Comparison of ENCODE assay signal across 16 mouse cellular contexts in genomic region chr14:80536044-80536745, GRCm38 (mm10).
DNase-seq lines count a peak whose midpoint lies in the region; ATAC-seq and TF ChIP-seq lines count a peak whose summit lies in the region.
"Had no signal": no experiment of that assay in that cellular context is flagged by ENCODE, and none has a peak within 500 bp of the region (broad histone marks: within the 10 kb centered on the region; RNA-seq: fewer than 3 reads in every experiment).

No protein-coding gene starts in this region.

- H3K9ac ChIP-seq in forebrain, embryonic 11.5 days (ENCODE audit: low read length) = no peak overlapping the region
- no peak overlapping the region for H3K9ac ChIP-seq in forebrain, embryonic 16.5 days (replicated peaks; ENCODE audit: low read depth, low read length)
- H3K9ac ChIP-seq in embryonic facial prominence, embryonic 13.5 days = no peak overlapping the region
- H3K9ac ChIP-seq in limb, embryonic 13.5 days = no peak overlapping the region
- H3K9ac ChIP-seq: liver, embryonic 12.5 days had no signal

- no peak overlapping the region for H3K27ac ChIP-seq in forebrain, embryonic 11.5 days (ENCODE audit: low read depth, low read length)
- H3K27ac ChIP-seq in forebrain, embryonic 16.5 days (ENCODE audit: low read length) = no peak overlapping the region
- H3K27ac ChIP-seq in layer of hippocampus, adult 2 months = no peak overlapping the region
- no peak overlapping the region; the same call in 1 of the 2 replicates for H3K27ac ChIP-seq in embryonic facial prominence, embryonic 13.5 days
- no peak overlapping the region for H3K27ac ChIP-seq in limb, embryonic 13.5 days
- H3K27ac ChIP-seq: left cerebral cortex, adult 2 months; liver, embryonic 12.5 days had no signal

- peak; percentile 50 for DNase-seq in forebrain, embryonic 11.5 days (ENCODE audit: low spot score)
- peak in 1 of 2 experiments; percentile 3 for DNase-seq in layer of hippocampus, adult 2 months (ENCODE audit: low spot score in 2 of 2)
- no peak for DNase-seq in layer of hippocampus, postnatal 36 days
- DNase-seq in gastrocnemius, postnatal 25 days = no peak
- DNase-seq: gastrocnemius, postnatal 10 days; heart, postnatal 4 days; lung, postnatal 14 days; right cerebral cortex, postnatal 4 days; thymus, postnatal 4 days had no signal

- H3K9me3 ChIP-seq in forebrain, embryonic 11.5 days (ENCODE audit: control insufficient read depth, low read length) = no peaks in the 10 kb centered on the region
- no peaks in the 10 kb centered on the region for H3K9me3 ChIP-seq in forebrain, embryonic 16.5 days (ENCODE audit: control insufficient read depth, low read length)
- no peaks in the 10 kb centered on the region for H3K9me3 ChIP-seq in embryonic facial prominence, embryonic 13.5 days
- no peaks in the 10 kb centered on the region for H3K9me3 ChIP-seq in limb, embryonic 13.5 days
- H3K9me3 ChIP-seq: liver, embryonic 12.5 days had no signal

- H3K4me3 ChIP-seq in forebrain, embryonic 11.5 days (ENCODE audit: low read depth, low read length) = no peak overlapping the region
- no peak overlapping the region for H3K4me3 ChIP-seq in forebrain, embryonic 16.5 days (replicated peaks; ENCODE audit: low read length)
- peak overlapping the region; percentile 3; the same call in 1 of the 2 replicates for H3K4me3 ChIP-seq in layer of hippocampus, adult 2 months
- no peak overlapping the region for H3K4me3 ChIP-seq in embryonic facial prominence, embryonic 13.5 days
- H3K4me3 ChIP-seq in limb, embryonic 13.5 days = no peak overlapping the region
- H3K4me3 ChIP-seq: left cerebral cortex, adult 2 months; liver, embryonic 12.5 days; myocyte had no signal

- WGBS in forebrain, embryonic 11.5 days = 26% methylated on average over 7 of the region's 7 CpGs
- WGBS in forebrain, embryonic 16.5 days = 15% methylated on average over 7 of the region's 7 CpGs
- 28% methylated on average over 7 of the region's 7 CpGs for WGBS in embryonic facial prominence, embryonic 13.5 days
- 36% methylated on average over 7 of the region's 7 CpGs for WGBS in limb, embryonic 13.5 days

- H3K36me3 ChIP-seq in forebrain, embryonic 11.5 days (ENCODE audit: control insufficient read depth, insufficient read depth, low read length) = no peaks in the 10 kb centered on the region
- no peaks in the 10 kb centered on the region for H3K36me3 ChIP-seq in forebrain, embryonic 16.5 days (ENCODE audit: control insufficient read depth, insufficient read depth)
- H3K36me3 ChIP-seq in embryonic facial prominence, embryonic 13.5 days = no peaks in the 10 kb centered on the region
- H3K36me3 ChIP-seq in limb, embryonic 13.5 days = no peaks in the 10 kb centered on the region
- H3K36me3 ChIP-seq: liver, embryonic 12.5 days had no signal

- TF ChIP-seq CTCF in layer of hippocampus, adult 2 months (conservative IDR thresholded peaks at IDR 0.05) = no peak

- ATAC-seq in forebrain, embryonic 11.5 days (replicated peaks; ENCODE audit: low FRiP score) = peak; percentile 83
- no peak for ATAC-seq in forebrain, embryonic 16.5 days
- no peak for ATAC-seq in embryonic facial prominence, embryonic 13.5 days (ENCODE audit: insufficient number of reproducible peaks, insufficient read depth, low FRiP score, low TSS enrichment, low read depth)
- no peak for ATAC-seq in limb, embryonic 13.5 days (ENCODE audit: low FRiP score, low read depth)
- ATAC-seq: liver, embryonic 12.5 days had no signal

- H3K4me2 ChIP-seq in forebrain, embryonic 11.5 days (ENCODE audit: low read depth, low read length, severe bottlenecking) = no peak overlapping the region
- no peak overlapping the region for H3K4me2 ChIP-seq in forebrain, embryonic 16.5 days (ENCODE audit: low read length)
- H3K4me2 ChIP-seq in embryonic facial prominence, embryonic 13.5 days = peak overlapping the region; percentile 28; the same call in 1 of the 2 replicates
- peak overlapping the region; percentile 27; the same call in 1 of the 2 replicates for H3K4me2 ChIP-seq in limb, embryonic 13.5 days (replicated peaks)
- H3K4me2 ChIP-seq: heart, embryonic 11.5 days; liver, embryonic 12.5 days had no signal

- no peaks in the 10 kb centered on the region for H3K27me3 ChIP-seq in forebrain, embryonic 11.5 days (ENCODE audit: control insufficient read depth, insufficient read depth, low read length)
- no peaks in the 10 kb centered on the region for H3K27me3 ChIP-seq in forebrain, embryonic 16.5 days (replicated peaks; ENCODE audit: control insufficient read depth, insufficient read depth, low read length)
- no peaks in the 10 kb centered on the region for H3K27me3 ChIP-seq in embryonic facial prominence, embryonic 13.5 days
- H3K27me3 ChIP-seq in limb, embryonic 13.5 days = no peaks in the 10 kb centered on the region
- H3K27me3 ChIP-seq: liver, embryonic 12.5 days had no signal

- H3K4me1 ChIP-seq in forebrain, embryonic 11.5 days (replicated peaks; ENCODE audit: control insufficient read depth, insufficient read depth, low read length) = 0 out of 2 replicates have a peak, but pooled peaks cover 2% of the 10 kb centered on the region
- H3K4me1 ChIP-seq in forebrain, embryonic 16.5 days (replicated peaks; ENCODE audit: control insufficient read depth, insufficient read depth, low read length) = no peaks in the 10 kb centered on the region
- no peaks in the 10 kb centered on the region for H3K4me1 ChIP-seq in embryonic facial prominence, embryonic 13.5 days
- H3K4me1 ChIP-seq in limb, embryonic 13.5 days = peaks cover 6% of the 10 kb centered on the region; the same call in 1 of the 2 replicates
- H3K4me1 ChIP-seq: liver, embryonic 12.5 days had no signal

Comparison
In these comparisons a context has a peak if more than half of its experiments do, and no peak if none do; other contexts are left out.
1. H3K4me2 ChIP-seq: peak in embryonic facial prominence, embryonic 13.5 days (single experiment) and limb, embryonic 13.5 days (single experiment); none in forebrain, embryonic 11.5 days (single experiment) and forebrain, embryonic 16.5 days (single experiment).